Mouse (Mus musculus) kidney, postnatal 0 days (tissue): ENCODE data around the gene Yipf4. TPM values are rescaled to one million over a fixed set of nuclear protein-coding genes. Genes with fewer than 3 reads are reported as not detected.
"Not testable (repeated sequence)": the region's sequence is repeated elsewhere in the genome, so short reads cannot be mapped to it uniquely, and the experiment has no call there.

Experiments used
- ATAC-seq: fragments of 200-750 bp; cut with Nextera tagmentation; replicated peaks from 2 replicates; pipeline ENCODE4 v1.8.0; 2017; ENCODE audit warnings: low read depth, moderate number of reproducible peaks, moderate TSS enrichment, moderate library complexity; ENCODE audit not compliant: low FRiP score
- DNase-seq: peaks from one replicate; pipeline ENCODE4 v3.0.0-alpha.2; 2016; ENCODE audit warnings: low spot score
- H3K27ac ChIP-seq: fragments of 300-500 bp; sonication (generic); 2 replicates; pipeline ENCODE4 v1.5.1; 2014; ENCODE audit warnings: mild to moderate bottlenecking
- H3K27me3 ChIP-seq: fragments of 300-500 bp; sonication (generic); 2 replicates; pipeline ENCODE4 v1.6.1; 2014; ENCODE audit warnings: low read length, mixed read lengths; ENCODE audit not compliant: insufficient read depth
- H3K36me3 ChIP-seq: fragments of 300-500 bp; sonication (generic); 2 replicates; pipeline ENCODE4 v1.6.1; 2014; ENCODE audit warnings: low read length, mixed read lengths; ENCODE audit not compliant: insufficient read depth
- H3K4me1 ChIP-seq: fragments of 300-500 bp; sonication (generic); replicated peaks from 2 replicates; pipeline ENCODE4 v1.6.1; 2014; ENCODE audit warnings: antibody characterized with exemption, low read length, mixed read lengths; ENCODE audit not compliant: insufficient read depth
- H3K4me2 ChIP-seq: fragments of 300-500 bp; sonication (generic); 2 replicates; pipeline ENCODE4 v1.6.1; 2014; ENCODE audit warnings: mild to moderate bottlenecking, low read length, moderate library complexity, mixed read lengths
- H3K4me3 ChIP-seq: fragments of 300-500 bp; sonication (generic); replicated peaks from 2 replicates; pipeline ENCODE4 v1.5.1; 2014; ENCODE audit warnings: low read depth, low read length
- H3K9ac ChIP-seq: fragments of 300-500 bp; sonication (generic); 2 replicates; pipeline ENCODE4 v1.6.1; 2014; ENCODE audit warnings: low read depth, low read length
- H3K9me3 ChIP-seq: fragments of 300-500 bp; sonication (generic); replicated peaks from 2 replicates; pipeline ENCODE4 v1.6.1; 2016; ENCODE audit warnings: low read length, inconsistent platforms, mixed read lengths
- CTCF ChIP-seq: IDR thresholded peaks from 2 replicates; pipeline ENCODE4 v1.5.1; 2016; ENCODE audit warnings: antibody characterized with exemption, low read depth, mild to moderate bottlenecking, moderate library complexity
- WGBS: fragments of 180-500 bp; shearing (Covaris S2); extraction: QIAGEN DNeasy Blood & Tissue Kit; methylation state at CpG from one replicate; pipeline ENCODE4 v1.1.7; 2014; 5-methylcytosine and 5-hydroxymethylcytosine counted together
- polyA plus RNA-seq: library from polyadenylated mRNA; unstranded; fragments of >200 nt; fragmentation: Nextera tagmentation; extraction: Ambion mirVana; gene quantifications from 2 replicates; pipeline ENCODE4 v1.2.1, GENCODE M21; 2015

Gene Yipf4
- polyA plus RNA-seq, 1 experiment from 2014 or later, result 108 TPM

- no peak for DNase-seq
- Histone ChIP-seq H3K27me3 (no peaks in the 10 kb centered on the region), H3K4me2 (no peak overlapping the region), H3K4me3 (no peak overlapping the region), H3K9ac (no peak overlapping the region), H3K9me3 (no peaks in the 10 kb centered on the region), H3K36me3 (no peaks in the 10 kb centered on the region), H3K4me1 (no peaks in the 10 kb centered on the region), H3K27ac (no peak overlapping the region)
- no peak for ATAC-seq
- TF ChIP-seq CTCF, result no peak
- 70% methylated on average over 10 of the region's 10 CpGs for WGBS
Measured at GRCm38 (mm10) chr17:74457972-74458677, 31.2 kb upstream of the Yipf4 start.

GRCm38 (mm10) chr17:74458711-74459408 is 30.4 kb upstream of the Yipf4 start, which contains the start of gene Nlrc4:
Gene Nlrc4 (minus strand): TSS chr17:74459142.
- H3K9ac ChIP-seq, result no peak within 1 kb of the TSS
- no peak within 1 kb of the TSS for H3K4me2 ChIP-seq
- no peak for TF ChIP-seq CTCF
- H3K27ac ChIP-seq, result no peak within 1 kb of the TSS
- no peak within 1 kb of the TSS for H3K4me3 ChIP-seq
- H3K9me3 ChIP-seq, result no peaks in the 10 kb centered on the region
- no peak for ATAC-seq
- DNase-seq, result peak; percentile 12
- H3K36me3 ChIP-seq, result no peaks in the 10 kb centered on the region
- H3K4me1 ChIP-seq, result no peaks in the 10 kb centered on the region
- no peaks in the 10 kb centered on the region for H3K27me3 ChIP-seq
- WGBS, result 47% methylated on average over 8 of the region's 8 CpGs

GRCm38 (mm10) chr17:74463510-74463909 is 25.8 kb upstream of the Yipf4 start:
- Histone ChIP-seq H3K9me3 (no peaks in the 10 kb centered on the region), H3K9ac (no peak overlapping the region), H3K4me3 (no peak overlapping the region), H3K4me2 (no peak overlapping the region), H3K36me3 (no peaks in the 10 kb centered on the region), H3K4me1 (no peaks in the 10 kb centered on the region), H3K27me3 (no peaks in the 10 kb centered on the region), H3K27ac (no peak overlapping the region)
- no peak for DNase-seq
- no peak for TF ChIP-seq CTCF
- no peak for ATAC-seq

- ATAC-seq, H3K9me3 ChIP-seq: not testable (repeated sequence)
- WGBS, result 77% methylated on average over 2 of the region's 2 CpGs
Measured at GRCm38 (mm10) chr17:74467981-74468380, 21.3 kb upstream of the Yipf4 start.

GRCm38 (mm10) chr17:74470133-74470532 is 19.2 kb upstream of the Yipf4 start:
- H3K27ac ChIP-seq, DNase-seq, H3K9ac ChIP-seq, H3K36me3 ChIP-seq, H3K4me1 ChIP-seq, H3K4me2 ChIP-seq, H3K27me3 ChIP-seq, H3K4me3 ChIP-seq, H3K9me3 ChIP-seq, ATAC-seq: not testable (repeated sequence)
- WGBS, result 85% methylated on average over 6 of the region's 6 CpGs

More at GRCm38 (mm10) chr17:74467981-74468380, 21.3 kb upstream of the Yipf4 start:
- not testable (repeated sequence) for H3K4me3 ChIP-seq, H3K27me3 ChIP-seq, H3K27ac ChIP-seq, H3K36me3 ChIP-seq, DNase-seq, H3K9ac ChIP-seq, H3K4me1 ChIP-seq, H3K4me2 ChIP-seq

- no peak overlapping the region for H3K4me2 ChIP-seq
- DNase-seq (no peak), ATAC-seq (no peak)
- no peak for TF ChIP-seq CTCF
- H3K4me3 ChIP-seq, result no peak overlapping the region
- H3K27me3 ChIP-seq, result no peaks in the 10 kb centered on the region
- WGBS, result 86% methylated on average over 14 of the region's 14 CpGs
- no peaks in the 10 kb centered on the region for H3K9me3 ChIP-seq
- H3K27ac ChIP-seq, result no peak overlapping the region
- no peaks in the 10 kb centered on the region for H3K36me3 ChIP-seq
- H3K4me1 ChIP-seq, result no peaks in the 10 kb centered on the region
- H3K9ac ChIP-seq, result no peak overlapping the region
Measured at GRCm38 (mm10) chr17:74480361-74481069, 8.8 kb upstream of the Yipf4 start.
